Mouse (Mus musculus): ENCODE results near the gene Bbs2. TPM values are rescaled to one million over a fixed set of nuclear protein-coding genes. Genes with fewer than 3 reads are reported as not detected.

The Bbs2 gene
- total and polyA plus RNA-seq, 3 experiments, result 10.0 to 13.0 (median 12.0) TPM

DNA sequence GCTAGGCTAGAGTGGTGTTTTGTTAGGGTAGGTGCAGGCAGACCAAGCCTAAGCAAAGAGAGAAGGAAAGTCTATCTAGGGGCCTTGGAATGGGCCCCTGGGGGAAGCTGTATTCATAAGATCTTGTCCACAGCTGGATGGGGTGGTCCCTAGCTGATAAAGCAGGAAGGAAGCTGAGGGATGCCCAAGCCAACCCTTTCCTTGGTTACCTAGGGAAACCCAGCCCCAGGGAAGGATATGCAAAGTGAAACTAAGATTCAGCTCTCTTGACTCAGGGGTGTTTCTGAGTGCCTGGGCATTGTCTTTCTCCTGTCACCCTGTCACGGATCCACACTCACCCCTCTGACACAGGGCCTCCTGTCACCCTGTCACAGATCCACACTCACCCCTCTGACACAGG lies 14.7 kb upstream of the Bbs2 start:
- in situ Hi-C loops (cut with MboI; ENCODE audit: low pct_ligation_motif_present, low pct_unique_long_range_greater_than_20kb, low sequenced_read_pairs) (no loop called here), dilution Hi-C loops (cut with MboI; ENCODE audit: extremely low pct_ligation_motif_present, extremely low pct_unique_long_range_greater_than_20kb, low sequenced_read_pairs) (no loop called here)
- no peaks in the 10 kb centered on the region for H3K36me3 ChIP-seq (replicated peaks in 1 of 2; ENCODE audit: control insufficient read depth in 1 of 2, insufficient read depth in 1 of 2, low read length in 1 of 2)
- peaks cover 0 to 20% of the 10 kb centered on the region in 2 experiments; a peak in 2 of 4 replicates for H3K4me1 ChIP-seq (ENCODE audit: control insufficient read depth in 1 of 2, insufficient read depth in 2 of 2)
- H3K9me3 ChIP-seq (replicated peaks; ENCODE audit: low read length), result no peaks in the 10 kb centered on the region
- peak; percentile 53 for DNase-seq (ENCODE audit: extremely low read depth)
- H3K4me3 ChIP-seq (replicated peaks in 1 of 3; ENCODE audit: low read depth in 2 of 3, low read length in 2 of 3, poor library complexity in 1 of 3), result no peak overlapping the region
- H3K27me3 ChIP-seq (replicated peaks), result no peaks in the 10 kb centered on the region
- no peak for TF ChIP-seq CHD1 (IDR thresholded peaks at IDR 0.05; ENCODE audit: low read depth, low read length)
- no peak for TF ChIP-seq SMC3 (IDR thresholded peaks at IDR 0.05; ENCODE audit: low read depth, low read length)
- no peak for TF ChIP-seq GABPA (IDR thresholded peaks at IDR 0.05; ENCODE audit: insufficient replicate concordance, low read depth, low read length)
- 0 out of 2 replicates have a peak, but pooled peaks have one; percentile 12 for TF ChIP-seq IRF4 (IDR thresholded peaks at IDR 0.05; ENCODE audit: low read depth, low read length)
- peak; percentile 18; the same call in 1 of the 2 replicates for TF ChIP-seq ETS1 (conservative IDR thresholded peaks at IDR 0.05; ENCODE audit: low read depth, low read length)
- 0 out of 2 replicates have a peak, but pooled peaks have one; percentile 21 for TF ChIP-seq ELF1 (IDR thresholded peaks at IDR 0.05; ENCODE audit: low read depth, low read length)
- no peak for TF ChIP-seq PAX5 (IDR thresholded peaks at IDR 0.05; ENCODE audit: low read length)
- no peak for TF ChIP-seq NRF1 (IDR thresholded peaks at IDR 0.05; ENCODE audit: low read depth, low read length)
- 0 out of 2 replicates have a peak, but pooled peaks have one; percentile 28 for TF ChIP-seq EP300 (IDR thresholded peaks at IDR 0.05; ENCODE audit: low read length)
- H3K9ac ChIP-seq (ENCODE audit: insufficient read depth, low read depth), result no peak overlapping the region
- H3K27ac ChIP-seq (ENCODE audit: insufficient read depth, low read depth), result no peak overlapping the region
- H3K79me2 ChIP-seq (replicated peaks; ENCODE audit: control insufficient read depth, extremely low read depth, insufficient read depth, poor library complexity, severe bottlenecking), result no peaks in the 10 kb centered on the region
- H3K4me2 ChIP-seq (ENCODE audit: insufficient read depth, low read depth, poor library complexity, severe bottlenecking), result peak overlapping the region; percentile 59; the same call in 1 of the 2 replicates

DNA sequence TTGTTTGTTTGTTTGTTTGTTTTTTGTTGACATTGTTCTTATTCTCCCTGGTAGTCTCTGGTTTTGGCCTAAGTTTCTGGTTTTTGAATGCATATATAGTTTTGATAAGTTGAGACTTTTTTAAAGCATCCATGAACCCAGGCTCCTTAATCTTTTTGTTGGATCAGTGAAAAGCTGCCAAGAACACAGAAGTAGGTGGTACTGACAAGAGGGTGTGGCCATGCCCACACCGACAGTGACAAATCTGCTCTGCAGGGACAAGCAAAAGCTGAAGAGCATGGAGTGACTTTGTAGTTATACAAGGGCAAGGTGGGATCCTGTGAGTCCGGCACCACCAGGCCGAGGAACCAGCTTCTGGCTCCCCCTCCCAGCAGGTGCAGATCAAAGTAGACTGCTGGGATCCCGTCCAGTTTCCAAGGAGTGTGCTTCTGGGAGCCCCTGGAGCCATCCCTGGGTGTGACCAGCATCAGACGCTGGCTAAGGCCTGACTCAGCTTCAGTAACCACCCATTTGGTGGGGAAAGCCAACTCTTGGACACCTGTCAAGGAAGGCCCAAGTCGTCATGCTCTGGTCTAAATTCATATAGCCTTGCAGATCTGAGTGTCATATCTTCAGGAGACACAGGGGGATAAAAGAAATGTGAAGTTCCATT lies 11.9 kb upstream of the Bbs2 start:
- TF ChIP-seq KAT2A (IDR thresholded peaks at IDR 0.05; ENCODE audit: insufficient replicate concordance, low read length) (no peak), HCFC1 (IDR thresholded peaks at IDR 0.05; ENCODE audit: low read depth, low read length) (no peak), ZKSCAN1 (IDR thresholded peaks at IDR 0.05; ENCODE audit: borderline replicate concordance, low read depth, low read length) (no peak), PAX5 (IDR thresholded peaks at IDR 0.05; ENCODE audit: low read length) (no peak), ZNF384 (IDR thresholded peaks at IDR 0.05; ENCODE audit: low read depth, low read length) (no peak), JUND (conservative IDR thresholded peaks at IDR 0.05; ENCODE audit: low read depth, low read length) (no peak), ETS1 (conservative IDR thresholded peaks at IDR 0.05; ENCODE audit: low read depth, low read length) (no peak), ZC3H11A (IDR thresholded peaks at IDR 0.05; ENCODE audit: low read depth, low read length) (no peak), CHD2 (IDR thresholded peaks at IDR 0.05; ENCODE audit: low read length) (no peak), CTCF (conservative IDR thresholded peaks at IDR 0.05 in 1 of 2, IDR thresholded peaks at IDR 0.05 in 1 of 2; ENCODE audit: low read depth in 2 of 2, low read length in 2 of 2) (no peak), RCOR1 (conservative IDR thresholded peaks at IDR 0.05; ENCODE audit: low read depth, low read length) (no peak), NRF1 (IDR thresholded peaks at IDR 0.05; ENCODE audit: low read depth, low read length) (no peak), CHD1 (IDR thresholded peaks at IDR 0.05; ENCODE audit: low read depth, low read length) (no peak)
- dilution Hi-C loops (cut with MboI; ENCODE audit: extremely low pct_ligation_motif_present, extremely low pct_unique_long_range_greater_than_20kb, low sequenced_read_pairs), result no loop called here
- H3K27ac ChIP-seq (ENCODE audit: insufficient read depth, low read depth), result no peak overlapping the region

More for the DNA sequence above, 11.9 kb upstream of the Bbs2 start:
- in situ Hi-C loops (cut with MboI; ENCODE audit: low pct_ligation_motif_present, low pct_unique_long_range_greater_than_20kb, low sequenced_read_pairs), result no loop called here
- Histone ChIP-seq H3K4me1 (ENCODE audit: control insufficient read depth in 1 of 2, insufficient read depth in 2 of 2) (peaks cover 0 to 16% of the 10 kb centered on the region in 2 experiments; a peak in 2 of 4 replicates), H3K4me2 (ENCODE audit: insufficient read depth, low read depth, poor library complexity, severe bottlenecking) (no peak overlapping the region), H3K36me3 (replicated peaks in 1 of 2; ENCODE audit: control insufficient read depth in 1 of 2, insufficient read depth in 1 of 2, low read length in 1 of 2) (no peaks in the 10 kb centered on the region), H3K4me3 (replicated peaks in 1 of 3; ENCODE audit: low read depth in 2 of 3, low read length in 2 of 3, poor library complexity in 1 of 3) (no peak overlapping the region), H3K79me2 (replicated peaks; ENCODE audit: control insufficient read depth, extremely low read depth, insufficient read depth, poor library complexity, severe bottlenecking) (no peaks in the 10 kb centered on the region), H3K27me3 (replicated peaks) (no peaks in the 10 kb centered on the region), H3K9me3 (replicated peaks; ENCODE audit: low read length) (no peaks in the 10 kb centered on the region), H3K9ac (ENCODE audit: insufficient read depth, low read depth) (no peak overlapping the region)
- no peak for DNase-seq (ENCODE audit: extremely low read depth)

Data from CH12.LX (cell line).